Mouse (Mus musculus) heart, embryonic 15.5 days (tissue): ENCODE data around the gene Plp2. TPM values are rescaled to one million over a fixed set of nuclear protein-coding genes. Genes with fewer than 3 reads are reported as not detected.

Experiments
- ATAC-seq: fragments of 200-750 bp; cut with Nextera tagmentation; replicated peaks from 2 replicates; pipeline ENCODE4 v1.8.0; 2017; ENCODE audit warnings: low read depth, moderate TSS enrichment; ENCODE audit not compliant: insufficient number of reproducible peaks, insufficient read depth, low FRiP score
- H3K27ac ChIP-seq: fragments of 300-500 bp; sonication (generic); 2 replicates; pipeline ENCODE4 v1.5.1; 2015; ENCODE audit warnings: mild to moderate bottlenecking, inconsistent platforms
- H3K27me3 ChIP-seq: fragments of 300-500 bp; sonication (generic); 2 replicates; pipeline ENCODE4 v1.6.1; 2015; ENCODE audit warnings: inconsistent platforms
- H3K36me3 ChIP-seq: fragments of 300-500 bp; sonication (generic); 2 replicates; pipeline ENCODE4 v1.6.1; 2015; ENCODE audit warnings: mild to moderate bottlenecking, inconsistent platforms
- H3K4me1 ChIP-seq: fragments of 300-500 bp; sonication (generic); replicated peaks from 2 replicates; pipeline ENCODE4 v1.6.1; 2015; ENCODE audit warnings: inconsistent platforms
- H3K4me2 ChIP-seq: fragments of 300-500 bp; sonication (generic); 2 replicates; pipeline ENCODE4 v1.6.1; 2015; ENCODE audit warnings: inconsistent platforms, mild to moderate bottlenecking, moderate library complexity
- H3K4me3 ChIP-seq: fragments of 300-500 bp; sonication (generic); 2 replicates; pipeline ENCODE4 v1.5.1; 2015; ENCODE audit warnings: mild to moderate bottlenecking, inconsistent platforms
- H3K9ac ChIP-seq: fragments of 300-500 bp; sonication (generic); 2 replicates; pipeline ENCODE4 v1.6.1; 2015; ENCODE audit warnings: mild to moderate bottlenecking, inconsistent platforms
- H3K9me3 ChIP-seq: fragments of 300-500 bp; sonication (generic); replicated peaks from 2 replicates; pipeline ENCODE4 v1.6.1; 2016; ENCODE audit warnings: inconsistent platforms
- WGBS: fragments of 180-500 bp; shearing (Covaris S2); methylation state at CpG from one replicate; pipeline ENCODE4 v1.1.7; 2015; ENCODE audit warnings: mixed read lengths; 5-methylcytosine and 5-hydroxymethylcytosine counted together
- polyA plus RNA-seq: library from polyadenylated mRNA; unstranded; fragments of >200 nt; fragmentation: Nextera tagmentation; extraction: Ambion mirVana; gene quantifications from 2 replicates; pipeline ENCODE4 v1.2.1, GENCODE M21; 2015

Plp2 gene
- polyA plus RNA-seq, 1 experiment from 2014 or later, result 129 TPM

GRCm38 (mm10) chrX:7661086-7661485 lies 10.1 kb downstream of the Plp2 start:
- H3K4me3 ChIP-seq, result no peak overlapping the region
- no peaks in the 10 kb centered on the region for H3K36me3 ChIP-seq
- H3K9ac ChIP-seq, result no peak overlapping the region
- H3K27ac ChIP-seq, result 0 out of 2 replicates have a peak overlapping the region, but pooled peaks have one; percentile 27
- H3K4me2 ChIP-seq, result no peak overlapping the region
- ATAC-seq, result no peak
- no peaks in the 10 kb centered on the region for H3K27me3 ChIP-seq
- peaks cover 27% of the 10 kb centered on the region for H3K4me1 ChIP-seq
- WGBS, result 56% methylated on average over 4 of the region's 4 CpGs
- H3K9me3 ChIP-seq, result no peaks in the 10 kb centered on the region

- H3K9ac ChIP-seq, result no peak overlapping the region
- H3K9me3 ChIP-seq, result no peaks in the 10 kb centered on the region
- H3K4me1 ChIP-seq, result peaks cover 27% of the 10 kb centered on the region
- H3K4me2 ChIP-seq, result peak overlapping the region; percentile 71
- 56% methylated on average over 11 of the region's 11 CpGs for WGBS
- no peak for ATAC-seq
- H3K36me3 ChIP-seq, result no peaks in the 10 kb centered on the region
- H3K27me3 ChIP-seq, result no peaks in the 10 kb centered on the region
- H3K4me3 ChIP-seq, result peak overlapping the region; percentile 63; the same call in 1 of the 2 replicates
- H3K27ac ChIP-seq, result peak overlapping the region; percentile 82; the same call in 1 of the 2 replicates
Measured at GRCm38 (mm10) chrX:7658785-7659589, 12.2 kb downstream of the Plp2 start.

- H3K9me3 ChIP-seq, result no peaks in the 10 kb centered on the region
- ATAC-seq, result peak; percentile 38
- H3K9ac ChIP-seq, result 0 out of 2 replicates have a peak overlapping the region, but pooled peaks have one; percentile 17
Measured at GRCm38 (mm10) chrX:7658031-7658784, 13.0 kb downstream of the Plp2 start.

GRCm38 (mm10) chrX:7657221-7657639 lies 14.0 kb downstream of the Plp2 start, which contains the start of gene Prickle3:
Gene Prickle3 (plus strand): TSS chrX:7657260.
- Histone ChIP-seq H3K4me1 (peaks cover 27% of the 10 kb centered on the region), H3K4me2 (peak within 1 kb of the TSS; percentile 71), H3K4me3 (peak within 1 kb of the TSS; percentile 63), H3K27ac (peak within 1 kb of the TSS; percentile 82), H3K9me3 (no peaks in the 10 kb centered on the region), H3K9ac (peak within 1 kb of the TSS; percentile 59), H3K27me3 (no peaks in the 10 kb centered on the region), H3K36me3 (no peaks in the 10 kb centered on the region)
- WGBS, result 16% methylated on average over 26 of the region's 26 CpGs
- peak; percentile 76 for ATAC-seq

More at GRCm38 (mm10) chrX:7658031-7658784, 13.0 kb downstream of the Plp2 start:
- no peaks in the 10 kb centered on the region for H3K27me3 ChIP-seq
- H3K4me3 ChIP-seq, result peak overlapping the region; percentile 63
- peaks cover 27% of the 10 kb centered on the region for H3K4me1 ChIP-seq
- H3K27ac ChIP-seq, result peak overlapping the region; percentile 82
- H3K36me3 ChIP-seq, result no peaks in the 10 kb centered on the region
- 16% methylated on average over 15 of the region's 15 CpGs for WGBS
- peak overlapping the region; percentile 71 for H3K4me2 ChIP-seq

DNA sequence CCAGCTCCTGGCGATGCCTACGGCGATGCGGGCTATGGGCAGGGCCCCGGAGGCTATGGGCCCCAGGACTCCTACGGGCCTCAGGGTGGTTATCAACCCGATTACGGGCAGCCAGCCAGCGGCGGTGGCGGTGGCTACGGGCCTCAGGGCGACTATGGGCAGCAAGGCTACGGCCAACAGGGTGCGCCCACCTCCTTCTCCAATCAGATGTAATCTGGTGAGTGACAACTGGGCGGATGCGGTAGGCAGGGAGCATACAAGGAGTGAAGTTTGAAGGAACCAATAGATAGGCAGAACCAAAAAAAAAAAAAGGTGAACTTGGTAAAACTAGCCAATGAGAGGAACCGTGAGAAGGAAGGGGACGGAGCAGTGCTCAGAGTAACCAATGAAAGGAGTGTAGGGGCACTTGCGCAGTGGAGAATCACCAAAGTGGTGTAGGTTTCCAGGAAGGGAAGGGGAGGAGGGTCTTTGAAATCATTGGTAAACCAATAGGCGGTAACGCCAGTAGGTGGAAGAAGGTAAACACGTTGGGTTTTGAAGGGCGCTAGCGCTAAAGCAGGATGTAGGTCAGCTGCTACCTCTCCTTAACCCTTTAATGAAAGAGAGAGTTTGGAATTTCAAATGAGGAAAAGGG lies 22.4 kb downstream of the Plp2 start:
- H3K4me2 ChIP-seq, result peak overlapping the region; percentile 73
- no peaks in the 10 kb centered on the region for H3K4me1 ChIP-seq
- peak; percentile 96 for ATAC-seq
- H3K4me3 ChIP-seq, result peak overlapping the region; percentile 61
- 14% methylated on average over 25 of the region's 25 CpGs for WGBS
- H3K36me3 ChIP-seq, result no peaks in the 10 kb centered on the region
- peak overlapping the region; percentile 72 for H3K9ac ChIP-seq
- H3K9me3 ChIP-seq, result no peaks in the 10 kb centered on the region
- H3K27me3 ChIP-seq, result no peaks in the 10 kb centered on the region
- peak overlapping the region; percentile 87 for H3K27ac ChIP-seq

- Histone ChIP-seq H3K4me2 (no peak overlapping the region), H3K27me3 (peaks cover 6% of the 10 kb centered on the region; the same call in 1 of the 2 replicates), H3K36me3 (no peaks in the 10 kb centered on the region), H3K9ac (no peak overlapping the region), H3K27ac (no peak overlapping the region), H3K9me3 (no peaks in the 10 kb centered on the region), H3K4me1 (no peaks in the 10 kb centered on the region), H3K4me3 (no peak overlapping the region)
- 11% methylated on average over 5 of the region's 5 CpGs for WGBS
- no peak for ATAC-seq
Measured at GRCm38 (mm10) chrX:7645349-7645748, 25.8 kb downstream of the Plp2 start.

GRCm38 (mm10) chrX:7640785-7641184 lies 30.4 kb downstream of the Plp2 start:
- 29% methylated on average over 12 of the region's 12 CpGs for WGBS

GRCm38 (mm10) chrX:7639536-7640325 lies 31.5 kb downstream of the Plp2 start:
- no peaks in the 10 kb centered on the region for H3K36me3 ChIP-seq
- H3K4me1 ChIP-seq, result no peaks in the 10 kb centered on the region
- H3K27ac ChIP-seq, result no peak overlapping the region
- H3K4me3 ChIP-seq, result no peak overlapping the region
- no peaks in the 10 kb centered on the region for H3K9me3 ChIP-seq
- H3K4me2 ChIP-seq, result no peak overlapping the region
- WGBS, result 22% methylated on average over 13 of the region's 13 CpGs
- H3K27me3 ChIP-seq, result peaks cover 6% of the 10 kb centered on the region; the same call in 1 of the 2 replicates
- H3K9ac ChIP-seq, result no peak overlapping the region
- ATAC-seq, result no peak

More at GRCm38 (mm10) chrX:7640785-7641184, 30.4 kb downstream of the Plp2 start:
- peaks cover 6% of the 10 kb centered on the region; the same call in 1 of the 2 replicates for H3K27me3 ChIP-seq
- H3K4me1 ChIP-seq, result no peaks in the 10 kb centered on the region
- no peak overlapping the region for H3K4me2 ChIP-seq
- H3K27ac ChIP-seq, result no peak overlapping the region
- H3K4me3 ChIP-seq, result no peak overlapping the region
- no peaks in the 10 kb centered on the region for H3K36me3 ChIP-seq
- H3K9me3 ChIP-seq, result no peaks in the 10 kb centered on the region
- no peak overlapping the region for H3K9ac ChIP-seq
- no peak for ATAC-seq

- no peak within 1 kb of the TSS for H3K9ac ChIP-seq
- ATAC-seq, result peak; percentile 64; the same call in 1 of the 2 replicates
- WGBS, result 10% methylated on average over 38 of the region's 42 CpGs
Measured at GRCm38 (mm10) chrX:7638401-7639091, 32.6 kb downstream of the Plp2 start, which contains the start of gene Syp. Gene Syp (plus strand): TSS chrX:7638471.

DNA sequence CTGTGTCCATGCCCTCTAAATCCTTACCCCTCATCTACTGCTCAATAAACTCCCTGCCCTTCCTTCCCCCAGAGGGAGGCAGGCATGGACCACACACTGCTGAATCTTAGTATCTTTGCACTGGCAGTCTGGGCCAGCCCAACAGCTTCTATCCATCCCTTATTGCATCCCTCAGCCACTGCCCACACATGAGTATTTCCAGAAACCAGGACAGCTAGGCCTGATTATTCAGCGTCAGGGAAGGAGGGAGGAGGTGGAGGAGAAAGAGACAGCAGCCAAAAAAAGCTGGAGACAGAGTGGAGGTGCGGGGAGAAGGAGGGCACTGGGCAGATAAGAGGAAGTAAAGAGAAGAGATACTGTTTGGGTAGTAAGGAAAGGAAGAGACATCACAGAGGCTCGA lies 36.1 kb downstream of the Plp2 start:
- Histone ChIP-seq H3K36me3 (no peaks in the 10 kb centered on the region), H3K9ac (no peak overlapping the region), H3K27me3 (no peaks in the 10 kb centered on the region), H3K4me1 (no peaks in the 10 kb centered on the region), H3K4me2 (no peak overlapping the region), H3K27ac (no peak overlapping the region), H3K9me3 (no peaks in the 10 kb centered on the region), H3K4me3 (no peak overlapping the region)
- no peak for ATAC-seq
- WGBS, result 36% methylated on average over 3 of the region's 3 CpGs

More at GRCm38 (mm10) chrX:7638401-7639091, 32.6 kb downstream of the Plp2 start, which contains the start of gene Syp:
- Histone ChIP-seq H3K4me3 (peak within 1 kb of the TSS; percentile 33), H3K36me3 (no peaks in the 10 kb centered on the region), H3K4me2 (peak within 1 kb of the TSS; percentile 53), H3K27ac (no peak within 1 kb of the TSS), H3K4me1 (no peaks in the 10 kb centered on the region), H3K9me3 (no peaks in the 10 kb centered on the region), H3K27me3 (peaks cover 6% of the 10 kb centered on the region; the same call in 1 of the 2 replicates)
